Mouse (Mus musculus) layer of hippocampus, adult 11-12 months (tissue): ENCODE measurements around the gene Rassf5.

ENCODE experiments used
- DNase-seq: peaks from one replicate; pipeline ENCODE4 v3.0.0; 2022; ENCODE audit warnings: low spot score

The Rassf5 gene

GRCm38 (mm10) chr1:131137717-131138118, 107.3 kb downstream of the Rassf5 start:
- DNase-seq: no peak

GRCm38 (mm10) chr1:131137111-131137510, 107.9 kb downstream of the Rassf5 start:
- no peak for DNase-seq

- DNase-seq: no peak
Measured at GRCm38 (mm10) chr1:131135960-131136629, 109.0 kb downstream of the Rassf5 start.

GRCm38 (mm10) chr1:131134942-131135522, 110.0 kb downstream of the Rassf5 start:
- no peak for DNase-seq

GRCm38 (mm10) chr1:131134231-131134630, 110.8 kb downstream of the Rassf5 start:
- no peak for DNase-seq
